Mouse (Mus musculus): ENCODE measurements around the gene Amer2. TPM values are rescaled to one million over a fixed set of nuclear protein-coding genes. Genes with fewer than 3 reads are reported as not detected.

The Amer2 gene
- total RNA-seq, 2 experiments from 2014 or later: 0.02 TPM

DNA sequence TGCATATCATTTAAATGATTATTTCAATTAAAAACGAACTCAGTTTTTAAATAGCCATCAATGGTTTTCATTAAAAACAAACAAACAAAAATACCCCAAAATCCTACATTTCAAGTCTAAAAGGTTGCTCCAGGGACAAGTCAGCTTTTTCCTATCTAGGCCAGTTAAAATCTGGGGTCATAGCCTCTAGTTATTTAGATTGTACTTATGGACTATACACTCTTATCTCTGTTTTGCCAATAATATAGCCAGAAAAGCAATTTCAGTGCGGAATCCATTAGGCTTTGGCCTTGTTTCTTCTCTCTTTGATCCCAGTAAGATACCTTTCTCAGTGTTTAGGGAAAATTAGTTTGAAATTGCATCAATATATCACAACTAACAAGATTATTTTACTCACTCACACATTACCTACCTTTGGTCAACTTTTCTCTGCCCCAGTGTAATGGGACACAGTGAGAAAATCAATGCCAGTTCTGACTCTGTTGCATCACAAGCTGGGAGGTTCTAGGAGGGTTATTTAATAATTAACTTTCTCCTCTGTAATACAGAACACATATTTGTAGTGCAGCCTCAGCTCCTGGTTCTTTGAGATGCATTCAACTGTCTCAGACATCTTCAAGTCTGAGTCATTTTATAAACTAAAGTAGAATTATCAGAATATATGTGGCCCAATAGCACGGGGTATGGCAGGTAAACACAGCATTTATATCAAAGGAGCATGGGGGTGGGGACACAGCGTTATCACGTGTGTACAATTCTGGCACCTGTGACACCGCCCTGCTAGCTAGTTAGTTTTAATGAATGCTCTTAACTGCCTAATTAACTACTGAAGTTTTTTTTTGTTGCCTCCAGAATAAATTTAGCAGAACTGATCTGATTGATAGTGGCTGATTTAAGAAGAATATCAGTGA lies 13.8 kb downstream of the Amer2 start:
- DNase-seq (ENCODE audit: low spot score): no peak

DNA sequence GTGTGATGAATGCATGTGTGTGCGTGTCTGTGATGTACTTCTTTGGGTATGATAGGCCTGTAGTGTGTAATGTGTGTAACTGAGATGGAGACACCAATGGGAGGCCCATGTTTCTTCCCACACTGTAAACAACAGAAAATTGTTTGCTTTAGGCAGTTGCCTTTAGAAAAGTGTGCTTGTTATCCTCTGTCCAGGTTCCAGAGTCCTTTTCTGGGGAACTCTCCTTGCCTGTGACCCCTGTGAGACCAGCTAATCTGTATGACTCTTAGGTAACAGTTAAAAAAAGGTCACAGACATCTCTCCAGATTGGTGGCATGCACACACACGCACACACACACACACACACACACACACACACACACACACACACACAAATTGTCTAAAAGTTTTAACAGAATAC lies 15.3 kb downstream of the Amer2 start:
- DNase-seq (ENCODE audit: low spot score): no peak

DNA sequence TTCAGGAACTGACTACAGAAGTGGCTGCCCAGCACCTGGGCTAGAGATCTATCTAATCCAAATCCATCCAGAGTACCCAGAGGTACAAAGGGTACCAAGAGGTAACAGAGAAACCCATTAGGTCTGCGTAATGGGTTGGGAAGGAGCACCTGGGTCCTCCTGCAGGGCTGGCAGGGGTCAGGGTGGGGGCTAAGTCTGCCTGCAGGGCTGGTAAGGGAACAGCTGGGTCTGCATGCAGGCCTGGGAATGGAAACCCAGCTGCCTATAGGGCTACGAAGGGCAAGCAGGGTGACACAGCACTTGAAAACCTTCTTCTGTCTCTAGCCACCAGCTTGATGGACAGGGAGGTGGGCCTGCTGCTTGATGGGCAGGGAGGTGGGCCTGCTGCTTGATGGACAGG lies 19.1 kb downstream of the Amer2 start:
- DNase-seq (ENCODE audit: low spot score): no peak

DNA sequence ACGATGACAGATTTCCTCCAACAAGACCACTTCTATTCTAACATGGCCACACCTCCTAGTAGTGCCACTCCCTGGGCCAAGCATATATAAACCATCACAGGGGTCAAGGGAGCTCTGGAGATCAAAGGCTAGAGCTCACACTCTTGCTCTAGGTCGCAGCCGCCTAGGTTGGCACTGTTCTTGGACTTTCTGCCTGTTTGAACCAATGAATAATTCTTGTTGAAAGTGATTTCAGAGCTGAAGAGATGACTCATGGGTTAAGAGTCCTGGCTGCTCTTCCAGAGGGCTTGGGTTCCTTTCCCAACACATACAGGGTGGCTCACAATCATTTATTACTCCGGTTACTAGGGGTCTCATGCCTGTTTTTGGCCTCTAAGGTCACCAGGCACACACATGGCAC lies 24.3 kb downstream of the Amer2 start:
- DNase-seq (ENCODE audit: low spot score): no peak

DNA sequence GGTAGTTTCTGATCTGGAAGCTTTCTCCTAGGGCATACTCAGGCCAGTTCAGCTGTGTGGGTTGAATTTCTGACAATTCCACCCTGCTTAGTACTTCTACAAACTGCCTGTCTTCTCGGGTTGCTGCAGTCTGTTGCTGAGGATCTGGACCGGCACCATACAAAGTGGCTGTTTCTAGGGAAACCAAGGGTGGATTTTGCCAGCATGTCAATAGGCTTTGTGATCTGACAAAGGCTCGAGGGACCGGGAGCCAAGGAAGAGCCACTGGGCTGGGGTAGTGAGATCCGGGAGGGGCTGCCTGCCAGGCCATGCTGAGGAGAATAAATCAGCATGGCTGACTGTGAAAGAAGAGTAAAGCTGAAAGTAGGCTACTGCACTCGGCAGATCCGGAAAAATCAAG lies 25.8 kb downstream of the Amer2 start:
- no peak for DNase-seq (ENCODE audit: low spot score)

DNA sequence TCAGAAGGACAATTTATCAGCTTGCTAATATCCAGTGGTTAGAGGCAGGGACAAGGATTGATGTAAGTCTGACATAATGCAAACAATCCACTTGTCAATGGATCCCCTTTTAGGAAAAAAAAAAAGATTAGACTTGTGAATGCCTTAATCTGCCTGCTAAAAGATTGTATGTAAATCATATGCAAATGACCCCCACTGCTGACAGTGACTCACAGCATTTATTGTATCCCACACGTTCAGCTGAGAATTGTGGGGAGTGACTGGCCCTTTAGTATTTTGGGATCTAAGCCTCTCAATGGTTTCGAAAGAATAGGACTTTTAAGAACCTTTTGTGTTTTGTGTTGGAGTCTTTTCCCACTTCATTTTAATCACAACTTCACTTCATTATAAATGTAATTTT lies 30.2 kb downstream of the Amer2 start:
- DNase-seq (ENCODE audit: low spot score): no peak

DNA sequence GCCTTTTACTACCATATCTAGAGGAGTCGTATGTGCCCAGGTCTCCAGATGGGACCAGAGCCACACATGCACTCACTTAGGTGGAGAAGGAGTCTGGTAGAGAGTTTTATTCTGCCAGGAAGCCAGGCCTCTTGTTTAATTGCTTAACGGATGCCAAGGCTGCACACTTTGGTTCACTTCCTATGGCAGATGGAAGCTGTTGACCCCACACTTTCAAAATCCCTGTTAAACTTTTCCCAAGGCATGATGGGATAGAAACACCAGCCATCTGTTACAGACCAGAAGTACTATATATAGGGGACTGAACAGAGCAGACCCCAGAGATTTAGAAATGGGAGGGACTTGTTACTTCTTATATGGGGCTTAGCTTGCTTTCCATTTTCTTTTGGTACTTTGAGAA lies 32.8 kb downstream of the Amer2 start:
- DNase-seq (ENCODE audit: low spot score): no peak

DNA sequence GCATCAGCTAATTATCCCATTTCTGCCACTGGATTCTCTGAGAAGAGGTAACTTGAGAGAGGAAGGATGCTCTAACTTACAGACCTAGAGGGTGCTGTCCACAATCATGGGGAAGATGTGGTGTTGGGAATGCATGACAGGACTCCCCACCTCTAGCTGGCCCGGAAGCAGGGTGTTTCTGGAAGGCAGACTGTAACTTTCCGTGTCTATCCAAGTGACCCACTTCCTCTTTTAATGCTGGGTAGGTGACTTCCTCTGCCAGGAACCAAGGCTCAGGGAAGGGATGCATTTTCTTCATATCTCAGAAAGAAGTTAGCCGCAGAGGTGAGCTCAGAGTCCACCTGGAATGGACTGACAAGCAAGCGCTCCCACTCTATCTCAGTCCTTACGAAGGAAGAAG lies 33.5 kb downstream of the Amer2 start:
- DNase-seq (ENCODE audit: low spot score): no peak

DNA sequence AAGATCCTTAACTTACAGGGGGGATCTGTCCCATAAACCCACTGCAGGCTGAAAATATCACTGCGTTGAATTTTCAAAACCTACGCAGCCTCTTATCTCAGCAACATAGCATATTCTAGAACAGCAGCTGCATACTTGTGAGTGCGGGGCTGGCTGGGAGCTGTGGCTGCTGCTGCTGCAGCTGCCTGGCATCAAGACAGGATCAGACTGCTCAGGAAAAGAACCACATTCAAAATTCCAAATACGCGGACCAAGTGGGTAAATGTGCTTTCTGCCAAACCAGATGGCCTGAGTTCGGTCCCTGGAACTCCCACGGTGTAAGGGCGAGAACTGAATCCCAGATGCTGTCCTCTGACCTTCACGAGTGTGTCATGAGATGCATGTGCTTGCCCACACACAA lies 34.3 kb downstream of the Amer2 start:
- no peak for DNase-seq (ENCODE audit: low spot score)

DNA sequence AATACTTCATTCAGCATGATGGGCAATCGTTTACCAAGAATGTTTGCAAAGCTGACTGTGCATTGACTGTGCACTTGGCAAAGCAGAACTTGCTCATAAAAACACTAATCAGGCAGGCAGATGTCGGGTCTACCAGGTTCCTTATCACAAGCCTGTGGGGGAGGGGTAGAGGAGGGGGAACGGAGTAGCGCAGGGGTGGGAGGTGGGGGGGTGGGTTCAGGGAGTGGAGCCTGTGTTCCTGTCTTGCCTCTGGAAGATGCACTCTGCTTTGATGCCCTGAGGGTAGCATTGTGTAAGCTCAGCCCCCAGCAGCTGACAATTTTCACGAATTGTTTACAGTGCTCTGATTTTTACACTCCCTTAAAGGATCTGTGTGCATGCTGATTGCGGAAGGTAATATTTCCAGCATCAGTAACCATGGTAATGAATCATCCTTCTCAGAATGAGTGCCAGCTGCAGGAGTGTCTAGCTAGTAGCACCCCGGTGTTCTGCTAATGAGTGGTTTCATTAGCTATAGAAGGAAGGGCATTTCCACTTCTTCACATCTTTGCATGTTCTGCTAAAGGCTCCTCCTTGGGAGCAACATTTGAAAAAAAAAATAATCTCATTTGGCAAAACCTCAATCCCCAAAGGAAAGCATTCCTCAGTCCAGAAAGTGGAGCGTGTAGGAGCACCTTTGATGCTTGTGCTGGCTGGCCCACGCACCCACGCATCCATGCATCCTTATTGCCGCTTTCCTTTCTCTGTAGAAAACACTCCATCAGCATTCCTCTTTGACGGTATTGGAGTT lies 36.8 kb downstream of the Amer2 start:
- DNase-seq (ENCODE audit: low spot score): no peak

DNA sequence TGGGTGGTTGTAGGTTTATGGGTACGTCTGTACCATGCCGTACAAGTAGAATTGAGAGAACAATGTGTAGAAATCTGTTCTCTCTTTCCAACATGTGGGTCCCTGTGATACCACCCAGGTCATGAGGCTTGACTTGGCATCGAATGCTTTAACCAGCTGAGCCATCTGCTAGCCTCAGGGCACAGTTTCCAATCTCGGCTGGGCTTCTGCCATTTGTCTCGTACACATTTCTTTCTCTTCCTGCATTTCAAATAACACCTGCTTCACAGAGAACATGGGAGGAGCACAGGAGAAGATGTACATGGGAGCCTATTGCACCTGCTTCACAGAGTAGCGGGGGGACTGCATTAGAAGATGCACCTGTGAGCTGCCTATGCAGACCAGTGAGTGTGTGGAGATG lies 38.2 kb downstream of the Amer2 start:
- no peak for DNase-seq (ENCODE audit: low spot score)

DNA sequence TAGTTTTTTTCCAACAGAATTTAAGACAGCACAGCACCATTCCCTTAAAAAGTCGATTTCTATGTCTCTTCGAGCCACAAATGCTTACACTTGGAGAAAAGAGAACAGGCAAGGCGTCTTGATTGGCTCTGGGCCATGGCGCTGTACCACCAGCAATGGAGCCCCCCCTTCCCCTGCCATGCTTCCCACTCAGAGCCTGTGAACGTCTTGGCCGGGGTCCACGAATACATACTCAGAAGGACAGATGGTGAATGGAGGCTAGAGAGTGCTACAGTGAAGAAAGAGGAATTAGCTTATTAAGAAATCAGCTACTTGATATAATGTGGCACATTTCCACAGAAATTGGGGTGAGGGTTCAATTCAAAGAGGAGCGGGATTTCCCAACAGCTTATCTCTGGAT lies 41.6 kb downstream of the Amer2 start:
- DNase-seq (ENCODE audit: low spot score): no peak

DNA sequence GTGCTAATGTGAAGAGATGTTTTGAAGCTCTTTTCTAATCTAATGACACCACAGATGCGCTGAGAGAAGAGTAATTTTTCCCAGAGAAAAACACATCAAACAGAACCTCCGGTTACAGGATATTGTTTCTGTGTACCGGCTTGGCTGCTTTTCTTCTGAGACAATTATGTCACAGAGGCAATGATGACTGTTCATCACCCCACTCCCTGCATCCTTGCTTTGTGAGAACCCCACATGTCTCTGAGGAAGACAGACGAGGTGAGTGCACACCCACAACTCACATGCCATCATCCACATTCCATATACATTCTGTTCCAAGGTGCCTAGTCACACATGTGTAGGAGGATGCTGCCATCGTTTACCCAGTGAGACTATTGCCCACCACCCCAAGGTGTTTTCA lies 44.9 kb downstream of the Amer2 start:
- DNase-seq (ENCODE audit: low spot score): no peak

DNA sequence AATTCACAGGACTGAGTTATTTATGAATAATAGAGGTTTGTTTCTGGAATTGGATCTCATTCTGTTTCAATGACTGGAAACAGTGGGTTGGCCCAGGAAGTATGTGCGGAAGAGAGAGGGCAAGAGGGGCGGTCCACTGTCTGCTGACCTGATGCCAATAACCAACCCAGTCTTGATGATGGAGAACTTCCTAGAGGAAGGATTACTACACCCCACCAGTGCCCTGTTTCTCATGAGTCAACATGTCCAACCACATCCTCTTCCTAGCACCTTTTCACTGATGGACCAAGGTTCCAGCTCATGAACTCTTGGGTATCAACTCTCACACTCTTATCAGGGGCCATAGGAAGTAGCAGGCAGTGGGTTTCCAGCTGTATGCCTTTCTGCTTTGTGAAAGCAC lies 49.9 kb downstream of the Amer2 start:
- no peak for DNase-seq (ENCODE audit: low spot score)

DNA sequence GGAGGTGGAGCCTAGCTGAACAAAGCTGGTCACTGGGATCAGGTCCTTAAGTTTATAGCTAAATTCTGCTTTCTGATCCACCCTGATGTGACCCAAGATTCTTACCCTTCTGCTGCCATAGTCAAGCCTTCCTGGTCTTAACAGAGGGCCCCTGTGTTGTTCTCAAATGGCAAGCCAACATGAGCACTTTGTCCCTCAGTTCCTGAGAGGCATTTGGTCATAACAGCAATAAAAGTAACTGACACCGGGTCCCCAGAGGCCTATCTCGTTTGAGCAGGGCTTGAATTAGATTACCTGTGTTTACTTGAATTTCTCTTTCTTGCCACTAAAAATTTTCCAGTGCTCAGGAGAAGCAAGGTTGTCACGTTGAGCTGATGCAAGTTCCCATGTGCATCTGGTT lies 51.1 kb downstream of the Amer2 start:
- no peak for DNase-seq (ENCODE audit: low spot score)

DNA sequence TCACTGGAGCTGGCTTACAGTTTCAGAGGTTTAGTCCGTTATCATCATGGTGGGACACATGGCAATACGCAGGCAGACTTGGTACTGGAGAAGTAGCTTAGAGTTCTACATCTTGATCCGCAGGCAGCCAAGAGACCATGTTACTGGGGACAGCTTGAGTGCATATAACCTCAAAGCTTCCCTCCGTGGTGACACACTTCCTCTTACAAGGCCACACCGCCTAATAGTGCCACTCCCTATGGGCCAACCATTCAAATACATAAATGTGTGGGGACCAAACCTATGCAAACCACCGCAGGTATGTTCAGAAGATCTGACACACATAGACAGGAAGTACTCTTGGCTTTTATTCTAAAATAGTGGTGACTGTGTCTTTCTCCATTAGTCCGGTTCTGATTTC lies 52.5 kb downstream of the Amer2 start:
- DNase-seq (ENCODE audit: low spot score): no peak

DNA sequence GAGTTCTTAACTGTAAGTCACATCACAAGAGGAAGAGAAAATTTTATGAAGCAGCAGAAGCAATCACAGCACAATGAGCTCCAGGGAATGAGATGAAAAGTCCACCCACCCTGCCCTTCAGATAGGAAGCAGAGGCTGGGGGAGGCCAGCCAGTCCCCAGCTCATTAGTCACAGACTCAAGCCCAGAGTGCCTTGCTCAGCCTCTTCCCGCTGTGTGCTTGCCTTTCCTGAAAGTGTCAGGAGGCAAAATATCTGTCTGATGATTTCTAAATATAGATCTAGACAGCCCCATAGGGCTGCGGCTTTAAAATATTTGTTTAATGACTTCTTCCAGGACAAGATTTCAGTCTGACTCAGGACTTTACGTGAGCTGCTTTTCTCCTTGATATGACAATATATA lies 54.8 kb downstream of the Amer2 start:
- DNase-seq (ENCODE audit: low spot score): no peak

DNA sequence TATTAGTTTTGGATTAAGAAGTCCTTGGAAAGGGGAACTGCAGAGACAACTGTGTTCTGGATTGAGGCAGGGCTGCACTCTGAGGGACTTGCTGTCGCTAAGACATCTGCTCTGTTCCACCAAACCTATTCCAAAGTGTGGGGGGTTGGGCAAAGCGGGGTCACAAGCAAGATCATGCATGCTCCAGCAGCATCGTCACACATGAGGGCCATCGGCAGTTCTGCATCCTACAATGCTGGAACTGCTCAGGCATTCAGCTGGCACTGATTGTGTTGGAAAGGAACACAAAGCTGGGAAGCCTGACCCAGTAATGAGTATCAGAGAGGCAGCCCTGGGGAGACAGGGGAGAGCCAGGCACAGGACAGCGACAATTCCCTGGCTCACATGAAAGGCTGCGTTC lies 56.5 kb downstream of the Amer2 start:
- no peak for DNase-seq (ENCODE audit: low spot score)

DNA sequence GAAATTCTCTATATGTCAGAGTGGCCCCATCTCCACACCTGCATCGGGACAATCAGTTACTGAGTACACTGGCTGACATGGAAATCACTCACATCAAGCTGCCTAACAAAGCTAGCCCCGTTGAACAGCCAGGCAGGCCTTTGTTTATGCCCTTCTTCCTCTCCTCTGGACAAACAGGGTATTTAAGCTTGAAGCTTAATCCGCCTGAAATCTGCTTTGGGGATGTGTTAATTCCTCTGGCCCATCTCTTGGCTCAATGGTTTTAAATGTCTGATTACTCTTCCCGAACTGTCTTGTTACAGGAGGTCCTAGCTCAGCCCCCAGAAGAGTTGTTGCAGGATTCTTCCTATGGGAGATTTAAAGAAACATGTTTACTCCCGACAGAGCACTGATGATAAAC lies 58.5 kb downstream of the Amer2 start:
- no peak for DNase-seq (ENCODE audit: low spot score)

DNA sequence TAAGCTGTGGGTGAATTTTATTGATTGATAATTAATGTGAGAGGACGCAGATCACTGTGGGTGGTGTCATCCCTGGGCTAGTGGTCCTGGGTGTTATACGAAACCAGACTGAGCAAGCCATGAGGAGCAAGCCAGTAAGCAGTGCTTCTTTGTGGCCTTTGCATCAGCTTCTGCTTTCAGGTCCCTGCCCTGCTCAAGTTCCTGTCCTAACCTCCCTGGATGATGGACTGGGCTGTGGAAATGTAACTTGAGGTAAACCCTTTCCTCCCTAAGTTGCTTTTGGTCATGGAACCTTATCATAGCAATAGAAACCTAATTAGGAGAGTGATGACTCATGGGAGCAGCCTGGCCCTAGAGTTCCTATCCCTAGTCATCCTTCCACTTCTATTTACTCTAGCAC lies 59.1 kb downstream of the Amer2 start:
- no peak for DNase-seq (ENCODE audit: low spot score)

DNA sequence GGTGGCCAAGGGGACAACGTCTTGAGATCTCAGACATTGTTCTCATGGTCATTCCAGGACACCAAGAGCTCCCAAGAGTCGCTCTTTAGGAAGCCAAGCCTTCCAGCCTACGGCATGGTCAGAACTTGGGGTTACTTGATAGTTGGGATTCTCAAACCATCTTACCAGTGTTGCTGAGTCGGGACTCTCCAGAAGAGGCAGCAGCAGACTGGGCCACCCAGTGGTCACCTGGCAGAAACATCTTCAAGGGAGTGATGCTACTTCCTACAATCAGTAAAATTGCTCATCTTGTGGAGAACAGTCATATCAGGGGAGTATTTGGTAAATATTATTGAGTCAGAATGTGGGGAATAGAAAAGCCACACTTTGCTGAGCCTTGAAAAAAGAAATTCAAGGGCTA lies 62.5 kb downstream of the Amer2 start:
- DNase-seq (ENCODE audit: low spot score): no peak

DNA sequence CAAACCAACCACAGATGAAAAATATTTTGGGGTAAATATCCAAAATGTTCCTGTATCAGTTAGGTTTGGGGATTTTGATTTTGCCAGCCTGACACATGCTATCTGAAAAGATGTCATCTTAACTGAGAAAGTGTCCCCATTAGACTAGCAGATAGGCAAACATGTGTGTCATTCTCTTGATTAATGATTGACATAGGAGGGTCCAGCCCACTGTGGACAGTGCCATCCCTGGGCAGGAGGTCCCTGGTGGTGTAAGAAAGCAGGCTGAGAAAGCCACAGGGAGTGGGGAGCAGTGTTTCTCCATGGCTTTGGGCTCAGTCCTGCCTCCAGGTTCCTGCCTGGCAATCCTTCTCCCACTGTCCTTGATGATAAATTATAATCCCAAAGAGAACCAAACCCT lies 63.3 kb downstream of the Amer2 start:
- DNase-seq (ENCODE audit: low spot score): no peak

All from gastrocnemius, adult 18-20 months (tissue).